Mouse (Mus musculus): ENCODE measurements around the gene Pheta1.

Pheta1 gene

DNA sequence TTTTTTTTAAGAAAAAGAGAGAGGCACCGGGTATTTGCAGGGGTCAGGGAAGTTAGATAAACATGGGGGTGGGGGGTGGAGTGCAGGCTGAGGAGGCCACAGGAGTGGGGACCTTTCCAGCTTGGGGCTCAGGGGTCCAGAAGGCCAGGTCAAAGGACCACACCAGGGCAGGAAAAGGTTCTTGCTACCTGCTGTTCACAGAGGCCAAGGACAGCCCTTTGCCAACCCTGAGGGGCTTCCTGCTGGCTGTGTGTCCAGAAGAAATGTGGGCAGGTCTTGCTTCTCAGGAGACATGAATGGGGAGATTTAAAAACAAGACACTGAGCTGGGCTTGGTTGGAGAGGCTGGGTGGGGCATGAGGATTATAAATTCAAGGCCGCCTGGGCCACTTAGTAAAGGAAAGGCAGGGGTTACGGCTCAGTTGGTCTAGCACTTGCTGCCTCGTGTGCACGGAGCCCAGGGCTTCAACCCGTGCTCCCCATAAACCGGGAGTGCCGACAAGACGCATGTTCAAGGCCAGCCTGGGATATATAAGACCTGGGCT is 41.1 kb downstream of the Pheta1 start:
- no peak for DNase-seq (ENCODE audit: low spot score in 2 of 2)

DNA sequence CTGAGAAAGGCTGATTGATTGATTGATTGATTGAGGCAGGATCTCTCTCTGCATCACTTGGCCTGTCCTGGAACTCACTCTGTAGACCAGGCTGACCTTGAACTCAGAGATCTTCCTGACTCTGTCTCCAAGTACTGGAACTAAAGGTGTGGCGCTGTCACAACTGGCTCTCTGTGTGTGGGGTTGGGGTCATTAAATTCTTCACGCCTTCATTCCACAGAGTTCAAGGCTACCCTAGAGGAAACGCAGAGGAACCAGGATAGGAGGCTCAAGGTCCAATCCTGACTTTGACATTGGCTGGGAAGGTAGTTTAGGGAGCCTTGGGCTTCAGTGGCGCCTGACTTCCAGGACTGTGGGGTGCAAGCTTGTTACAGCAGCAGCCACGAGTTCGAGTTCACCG is 42.1 kb downstream of the Pheta1 start:
- DNase-seq (ENCODE audit: low spot score in 2 of 2): no peak

- no peak for DNase-seq (ENCODE audit: low spot score in 2 of 2)
These were observed 43.5 kb downstream of the Pheta1 start for GRCm38 (mm10) chr5:121892281-121892680.

DNA sequence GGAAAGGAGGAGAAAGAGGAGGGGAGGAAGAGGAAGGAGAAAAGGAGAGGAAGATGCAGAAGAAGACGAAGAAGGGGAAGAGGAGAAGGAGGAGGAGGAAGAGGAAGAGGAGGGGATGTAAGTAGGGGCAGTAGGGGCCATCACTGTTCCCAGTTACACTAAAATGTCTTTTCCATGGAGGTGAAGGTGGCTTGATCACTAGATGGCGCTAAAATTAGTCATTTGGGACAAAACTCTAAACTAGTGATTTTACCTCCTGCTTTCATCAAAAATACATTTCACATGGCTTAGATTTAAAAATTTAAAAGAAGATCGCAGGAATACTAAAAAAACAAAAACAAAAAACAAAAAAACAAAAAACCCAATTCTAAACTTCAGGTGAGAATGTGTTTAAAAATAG is 44.8 kb downstream of the Pheta1 start:
- no peak for DNase-seq (ENCODE audit: low spot score in 2 of 2)

DNA sequence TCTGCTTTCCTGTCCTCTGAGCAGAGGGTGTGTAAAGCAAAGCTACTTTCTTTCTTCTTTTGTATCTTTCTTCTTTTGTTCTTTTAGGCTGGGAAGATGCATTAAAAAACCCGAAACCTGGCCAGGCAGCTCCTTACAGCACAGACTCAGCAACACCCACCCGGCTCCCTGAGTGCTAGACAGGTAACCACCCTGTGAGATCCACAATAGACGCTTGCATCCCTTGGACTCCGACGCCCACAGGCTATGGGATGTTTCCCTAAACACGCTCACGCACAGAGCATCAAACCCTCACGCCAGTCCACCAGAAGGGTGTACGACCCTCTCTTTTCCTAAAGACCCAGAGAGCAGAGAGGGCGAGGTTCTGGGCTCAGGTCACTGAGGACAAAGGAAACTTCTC is 45.9 kb downstream of the Pheta1 start:
- DNase-seq (ENCODE audit: low spot score in 2 of 2): no peak

DNA sequence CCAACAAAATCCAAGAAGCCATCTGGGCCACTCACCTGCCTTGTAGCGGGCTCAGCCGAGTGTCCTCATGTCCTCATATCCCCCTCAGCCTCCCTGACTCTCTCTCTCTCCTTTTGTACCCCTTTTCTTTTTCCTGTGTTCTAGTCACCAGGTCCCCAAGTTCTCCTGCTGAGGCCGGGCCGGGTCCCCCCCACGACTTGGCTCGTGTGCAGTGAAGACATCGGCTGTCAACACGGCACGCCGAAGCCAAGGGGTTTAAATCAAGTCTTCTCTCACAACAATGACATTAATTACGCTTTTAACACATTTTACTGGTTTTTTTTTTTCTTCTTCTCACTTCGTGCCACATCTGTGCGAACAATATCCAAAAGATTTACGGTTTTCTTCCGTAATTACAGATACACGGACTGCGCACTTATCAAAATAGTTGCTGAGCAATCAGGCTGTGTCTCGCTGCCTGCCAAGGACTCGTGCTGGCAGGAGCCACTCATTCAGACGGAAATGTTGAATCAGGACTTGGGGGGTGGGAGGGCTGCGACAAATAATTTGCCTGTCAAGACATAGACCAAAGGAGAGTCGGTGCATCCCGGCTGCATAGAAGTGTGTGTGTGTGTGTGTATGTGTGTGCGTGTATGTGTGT is 46.5 kb downstream of the Pheta1 start:
- DNase-seq (ENCODE audit: low spot score in 2 of 2): no peak

DNA sequence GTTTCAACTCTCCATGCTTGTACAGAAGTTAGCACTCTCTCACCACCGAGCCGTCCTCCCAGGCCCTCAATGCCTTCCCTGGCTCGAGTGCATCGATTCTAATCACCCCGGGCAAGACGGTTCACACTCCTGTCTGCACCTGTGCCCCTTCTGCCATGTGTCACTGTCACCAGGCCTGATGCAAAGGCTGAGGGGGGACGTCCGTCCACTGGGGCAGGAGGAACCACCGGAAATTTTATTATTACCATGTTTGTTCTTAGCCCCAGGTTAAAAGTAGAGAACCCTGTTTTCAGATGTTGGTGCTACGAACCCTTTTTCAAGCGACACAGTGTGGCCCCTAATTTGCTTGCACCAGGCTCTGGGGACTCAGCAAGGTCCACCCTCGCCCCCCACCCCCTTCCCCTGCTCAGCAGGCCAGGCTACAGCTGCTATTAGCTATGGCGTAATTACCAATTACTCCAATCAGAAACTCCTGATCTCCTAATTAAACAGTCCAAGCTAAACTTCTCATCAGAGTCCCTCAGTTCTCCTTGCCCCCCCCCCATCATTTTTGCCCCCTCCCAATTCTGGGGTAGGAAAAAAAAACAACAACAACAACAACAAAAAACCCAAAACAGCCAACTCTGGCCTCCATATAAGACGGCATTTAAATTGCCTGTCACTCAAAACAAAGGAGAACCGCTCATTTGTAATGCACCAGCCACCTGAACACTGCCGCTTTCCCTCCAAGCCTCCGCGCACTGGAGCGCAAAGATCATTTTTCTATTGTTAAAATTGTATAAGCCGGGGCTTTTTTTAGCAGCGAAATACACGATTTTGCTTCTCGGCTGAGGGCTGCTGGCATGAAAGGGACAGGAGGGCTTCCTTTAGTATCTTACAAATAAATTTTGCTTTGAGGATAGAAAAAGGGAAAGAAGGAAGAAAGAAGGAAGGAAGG is 54.3 kb downstream of the Pheta1 start:
- DNase-seq (ENCODE audit: low spot score in 2 of 2): no peak

Measured in urinary bladder, postnatal 4 days (tissue).